Mouse (Mus musculus): Measurements from ENCODE around the gene Eps8l2. TPM values are rescaled to one million over a fixed set of nuclear protein-coding genes. Genes with fewer than 3 reads are reported as not detected.

Gene Eps8l2
- polyA plus RNA-seq, 1 experiment, result 5.3 TPM

DNA sequence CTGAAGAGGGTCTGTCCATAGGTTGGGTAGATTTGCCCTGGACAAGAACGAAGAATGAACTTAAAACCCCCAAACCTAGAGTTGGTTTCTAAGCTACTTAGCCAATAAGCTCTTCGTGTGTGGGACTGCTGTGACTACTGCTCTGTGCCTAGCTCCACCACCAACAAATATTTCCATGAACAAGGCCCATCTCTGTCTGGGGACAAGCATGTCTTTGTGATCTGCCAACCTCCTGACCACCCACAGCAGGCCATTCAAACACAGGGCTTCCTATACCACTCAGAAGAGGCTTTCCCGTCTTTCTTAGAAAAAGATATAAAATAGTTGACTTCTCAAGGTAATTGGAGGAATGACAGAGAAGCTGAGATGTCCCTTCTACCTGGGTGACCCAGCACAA, 26.4 kb downstream of the Eps8l2 start:
- H3K27ac ChIP-seq (ENCODE audit: control insufficient read depth, insufficient read depth, low read depth, low read length), result no peak overlapping the region
- H3K4me1 ChIP-seq (ENCODE audit: control insufficient read depth, insufficient read depth, low read length), result no peaks in the 10 kb centered on the region; the same call in 1 of the 2 replicates
- H3K36me3 ChIP-seq (ENCODE audit: control insufficient read depth, insufficient read depth, low read length), result no peaks in the 10 kb centered on the region
- no peak overlapping the region for H3K4me3 ChIP-seq (ENCODE audit: control insufficient read depth, low read depth, low read length)
- no peaks in the 10 kb centered on the region for H3K27me3 ChIP-seq (ENCODE audit: control insufficient read depth, insufficient read depth, low read length)
- TF ChIP-seq POLR2A (IDR thresholded peaks at IDR 0.05; ENCODE audit: control insufficient read depth, low read depth, low read length) (no peak), CTCF (IDR thresholded peaks at IDR 0.05; ENCODE audit: control insufficient read depth, insufficient read depth, insufficient replicate concordance, low read depth, low read length) (no peak)

DNA sequence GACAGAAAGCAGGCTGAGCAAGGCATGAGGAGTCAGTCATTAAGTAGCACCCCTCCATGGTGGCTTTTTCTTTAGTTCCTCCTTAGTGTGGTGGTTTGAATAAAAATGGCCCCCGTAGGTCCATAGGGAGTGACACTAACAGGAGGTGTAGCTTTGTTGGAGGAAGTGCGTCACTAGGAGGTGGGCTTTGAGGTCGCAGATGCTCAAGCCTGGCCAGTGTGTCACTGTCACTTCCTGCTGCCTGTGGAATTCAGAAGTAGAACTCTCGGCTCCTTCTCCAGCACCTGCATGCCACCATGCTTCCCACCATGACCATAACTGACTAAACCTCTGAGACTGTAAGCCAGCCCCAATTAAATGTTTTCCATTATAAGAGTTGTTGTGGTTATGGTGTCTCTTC, 28.7 kb downstream of the Eps8l2 start:
- Histone ChIP-seq H3K27ac (ENCODE audit: control insufficient read depth, insufficient read depth, low read depth, low read length) (no peak overlapping the region), H3K27me3 (ENCODE audit: control insufficient read depth, insufficient read depth, low read length) (no peaks in the 10 kb centered on the region), H3K36me3 (ENCODE audit: control insufficient read depth, insufficient read depth, low read length) (no peaks in the 10 kb centered on the region), H3K4me3 (ENCODE audit: control insufficient read depth, low read depth, low read length) (no peak overlapping the region), H3K4me1 (ENCODE audit: control insufficient read depth, insufficient read depth, low read length) (no peaks in the 10 kb centered on the region)
- TF ChIP-seq POLR2A (IDR thresholded peaks at IDR 0.05; ENCODE audit: control insufficient read depth, low read depth, low read length), result no peak
- no peak for TF ChIP-seq CTCF (IDR thresholded peaks at IDR 0.05; ENCODE audit: control insufficient read depth, insufficient read depth, insufficient replicate concordance, low read depth, low read length)

DNA sequence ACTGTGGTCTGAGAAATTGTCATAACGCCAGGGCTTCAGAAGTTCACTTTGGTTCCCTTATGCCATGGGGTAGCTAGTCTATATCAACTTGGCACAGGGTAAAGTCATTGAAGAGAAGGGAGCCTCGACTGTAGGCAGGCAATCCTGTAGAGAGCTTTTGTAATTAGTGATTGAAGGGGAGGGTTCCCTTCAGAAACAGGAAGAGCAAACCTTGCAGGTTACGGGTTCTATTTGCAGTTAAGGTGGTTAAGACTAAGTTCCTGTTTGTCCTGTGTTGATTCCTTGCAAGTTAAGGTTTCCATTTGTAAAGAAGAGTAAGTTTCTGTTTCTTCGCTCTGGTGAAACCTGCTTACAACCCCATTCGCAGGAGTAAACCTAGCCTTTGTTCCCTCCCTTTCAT, 31.2 kb downstream of the Eps8l2 start:
- Histone ChIP-seq H3K27me3 (ENCODE audit: control insufficient read depth, insufficient read depth, low read length) (no peaks in the 10 kb centered on the region), H3K4me1 (ENCODE audit: control insufficient read depth, insufficient read depth, low read length) (no peaks in the 10 kb centered on the region), H3K27ac (ENCODE audit: control insufficient read depth, insufficient read depth, low read depth, low read length) (no peak overlapping the region), H3K36me3 (ENCODE audit: control insufficient read depth, insufficient read depth, low read length) (no peaks in the 10 kb centered on the region), H3K4me3 (ENCODE audit: control insufficient read depth, low read depth, low read length) (no peak overlapping the region)
- TF ChIP-seq CTCF (IDR thresholded peaks at IDR 0.05; ENCODE audit: control insufficient read depth, insufficient read depth, insufficient replicate concordance, low read depth, low read length) (no peak), POLR2A (IDR thresholded peaks at IDR 0.05; ENCODE audit: control insufficient read depth, low read depth, low read length) (no peak)

DNA sequence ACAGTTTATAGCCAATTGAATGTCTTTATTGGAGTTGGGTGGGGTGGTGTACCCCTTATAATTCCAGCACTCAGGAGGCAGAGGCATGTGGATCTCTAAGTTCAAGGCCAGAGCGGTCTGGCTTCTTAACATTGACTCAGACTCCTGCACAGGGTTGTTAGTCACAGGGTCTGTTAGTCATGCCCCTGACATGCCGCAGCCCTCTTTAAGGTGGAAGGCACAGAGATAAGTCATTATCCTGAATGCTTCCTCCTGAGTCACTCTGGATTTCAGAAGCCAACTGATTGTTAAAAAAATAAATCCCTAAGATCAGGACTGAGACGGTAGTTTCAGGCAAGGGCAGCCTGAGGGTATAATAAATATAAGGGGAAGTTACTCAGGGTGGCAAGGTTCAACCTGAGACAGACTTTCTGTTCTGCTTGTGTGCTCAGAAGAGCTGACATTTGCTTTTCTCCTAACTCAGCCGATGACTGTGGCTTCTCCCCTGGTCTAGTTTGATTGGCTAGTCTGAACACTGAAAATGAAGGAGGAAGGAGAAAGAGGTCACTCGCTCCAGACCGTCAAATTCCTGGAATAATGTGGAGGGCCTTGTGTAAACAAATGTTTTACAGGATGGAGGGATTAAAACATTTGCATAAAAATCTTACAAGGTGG, 33.4 kb downstream of the Eps8l2 start:
- no peak overlapping the region for H3K27ac ChIP-seq (ENCODE audit: control insufficient read depth, insufficient read depth, low read depth, low read length)
- no peaks in the 10 kb centered on the region for H3K36me3 ChIP-seq (ENCODE audit: control insufficient read depth, insufficient read depth, low read length)
- no peaks in the 10 kb centered on the region for H3K27me3 ChIP-seq (ENCODE audit: control insufficient read depth, insufficient read depth, low read length)
- H3K4me3 ChIP-seq (ENCODE audit: control insufficient read depth, low read depth, low read length), result no peak overlapping the region
- H3K4me1 ChIP-seq (ENCODE audit: control insufficient read depth, insufficient read depth, low read length), result no peaks in the 10 kb centered on the region
- TF ChIP-seq CTCF (IDR thresholded peaks at IDR 0.05; ENCODE audit: control insufficient read depth, insufficient read depth, insufficient replicate concordance, low read depth, low read length) (no peak), POLR2A (IDR thresholded peaks at IDR 0.05; ENCODE audit: control insufficient read depth, low read depth, low read length) (no peak)

DNA sequence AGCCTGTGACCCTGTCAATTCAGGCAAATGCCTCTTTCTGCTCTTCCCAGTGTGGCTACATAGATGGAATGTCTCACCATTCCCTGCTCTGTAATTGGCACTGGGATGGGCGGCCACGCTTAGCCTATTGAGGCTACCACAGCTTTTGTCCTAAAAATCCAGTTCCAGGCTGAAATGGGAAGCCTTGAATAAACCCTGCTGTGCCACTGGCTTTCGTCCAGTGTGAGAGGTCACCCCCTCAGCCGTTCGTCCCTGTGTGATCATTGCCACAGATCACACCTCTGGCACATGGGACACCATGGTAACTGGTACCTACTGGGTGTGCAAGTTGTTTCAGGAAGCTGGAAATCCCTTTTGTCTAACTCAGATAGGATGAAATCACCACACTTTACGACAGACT, 34.9 kb downstream of the Eps8l2 start:
- H3K4me1 ChIP-seq (ENCODE audit: control insufficient read depth, insufficient read depth, low read length), result no peaks in the 10 kb centered on the region
- H3K27me3 ChIP-seq (ENCODE audit: control insufficient read depth, insufficient read depth, low read length), result no peaks in the 10 kb centered on the region
- H3K36me3 ChIP-seq (ENCODE audit: control insufficient read depth, insufficient read depth, low read length), result no peaks in the 10 kb centered on the region
- no peak overlapping the region for H3K27ac ChIP-seq (ENCODE audit: control insufficient read depth, insufficient read depth, low read depth, low read length)
- TF ChIP-seq POLR2A (IDR thresholded peaks at IDR 0.05; ENCODE audit: control insufficient read depth, low read depth, low read length) (no peak), CTCF (IDR thresholded peaks at IDR 0.05; ENCODE audit: control insufficient read depth, insufficient read depth, insufficient replicate concordance, low read depth, low read length) (no peak)
- no peak overlapping the region for H3K4me3 ChIP-seq (ENCODE audit: control insufficient read depth, low read depth, low read length)

DNA sequence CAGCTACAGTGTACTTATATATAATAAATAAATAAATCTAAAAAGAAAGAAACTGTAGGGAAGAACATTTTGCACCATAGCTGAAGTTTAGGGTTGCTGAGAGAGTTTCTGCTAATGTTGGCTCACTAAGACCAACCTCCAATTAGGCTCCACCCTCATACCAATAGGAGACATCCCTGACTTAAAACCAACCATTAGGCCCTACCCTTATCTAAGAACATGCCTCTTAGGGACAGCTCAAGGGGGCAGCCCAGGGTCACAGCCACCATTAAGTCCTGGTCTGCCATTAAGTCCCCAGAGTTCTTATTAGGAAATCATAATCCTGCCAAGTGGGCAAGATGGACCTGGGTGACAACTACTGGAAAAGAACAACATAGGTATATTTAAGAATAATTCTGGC, 35.7 kb downstream of the Eps8l2 start:
- TF ChIP-seq CTCF (IDR thresholded peaks at IDR 0.05; ENCODE audit: control insufficient read depth, insufficient read depth, insufficient replicate concordance, low read depth, low read length) (no peak), POLR2A (IDR thresholded peaks at IDR 0.05; ENCODE audit: control insufficient read depth, low read depth, low read length) (no peak)
- H3K27ac ChIP-seq (ENCODE audit: control insufficient read depth, insufficient read depth, low read depth, low read length), result no peak overlapping the region
- no peak overlapping the region for H3K4me3 ChIP-seq (ENCODE audit: control insufficient read depth, low read depth, low read length)
- no peaks in the 10 kb centered on the region for H3K36me3 ChIP-seq (ENCODE audit: control insufficient read depth, insufficient read depth, low read length)
- no peaks in the 10 kb centered on the region for H3K27me3 ChIP-seq (ENCODE audit: control insufficient read depth, insufficient read depth, low read length)
- no peaks in the 10 kb centered on the region for H3K4me1 ChIP-seq (ENCODE audit: control insufficient read depth, insufficient read depth, low read length)

DNA sequence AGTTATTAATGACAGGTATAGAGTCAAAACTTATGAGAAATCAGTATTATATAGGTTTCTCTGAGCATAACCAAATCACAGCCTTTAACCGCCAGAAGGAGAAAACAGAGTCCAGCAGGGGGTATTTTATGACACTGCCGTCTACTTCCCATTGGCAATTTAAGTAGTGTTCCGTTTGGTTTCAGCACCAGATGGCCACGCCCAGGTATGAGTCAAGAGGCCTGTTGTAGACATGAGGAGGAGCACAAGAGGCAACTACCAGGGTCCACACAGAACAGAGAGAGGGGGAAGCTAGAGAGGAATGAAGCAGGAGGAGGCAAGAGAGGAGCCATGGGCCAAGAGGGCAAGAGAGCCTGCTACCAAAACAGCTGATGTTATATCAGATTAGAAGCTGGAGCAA, 40.9 kb downstream of the Eps8l2 start:
- Histone ChIP-seq H3K4me3 (ENCODE audit: control insufficient read depth, low read depth, low read length) (no peak overlapping the region), H3K4me1 (ENCODE audit: control insufficient read depth, insufficient read depth, low read length) (no peaks in the 10 kb centered on the region), H3K27ac (ENCODE audit: control insufficient read depth, insufficient read depth, low read depth, low read length) (no peak overlapping the region), H3K27me3 (ENCODE audit: control insufficient read depth, insufficient read depth, low read length) (no peaks in the 10 kb centered on the region), H3K36me3 (ENCODE audit: control insufficient read depth, insufficient read depth, low read length) (no peaks in the 10 kb centered on the region)
- TF ChIP-seq POLR2A (IDR thresholded peaks at IDR 0.05; ENCODE audit: control insufficient read depth, low read depth, low read length), result no peak
